Mouse (Mus musculus): ENCODE measurements at regions not wholly inside any gene's neighbourhood (a gene's known extent, or its start where the extent isn't known, plus 50 kb on each side); places are given as distances from the start of the nearest gene placed in this dataset.
"Not testable (repeated sequence)": the region's sequence is repeated elsewhere in the genome, so short reads cannot be mapped to it uniquely, and the experiment has no call there.

GRCm38 (mm10) chr7:15279397-15279796 is 109.1 kb upstream of the Obox2 start:
- peak in 1 of 2 experiments; percentile 50 for DNase-seq

GRCm38 (mm10) chr7:15280121-15280520 is 108.4 kb upstream of the Obox2 start:
- not testable (repeated sequence) for DNase-seq

GRCm38 (mm10) chr7:15287798-15288197 is 100.7 kb upstream of the Obox2 start:
- not testable (repeated sequence) for DNase-seq

GRCm38 (mm10) chr7:15329511-15329910 is 59.0 kb upstream of the Obox2 start:
- DNase-seq = not testable (repeated sequence)

All from kidney, postnatal 25 days (tissue).